Mouse (Mus musculus): Measurements from ENCODE around the gene Lzts2. TPM values are rescaled to one million over a fixed set of nuclear protein-coding genes. Genes with fewer than 3 reads are reported as not detected.

The Lzts2 gene
- polyA plus RNA-seq, 1 experiment from 2014 or later, result 71.0 TPM

Other genes with a start within 250 kb of the Lzts2 start
- gene Slf2, start 83.3 kb upstream of the Lzts2 start, polyA plus RNA-seq (2016; fragmentation: Nextera tagmentation; extraction: Ambion mirVana), result 41.1 and 41.2 TPM in 2 replicates
- gene Sema4g, start 25.3 kb upstream of the Lzts2 start, polyA plus RNA-seq (2016; fragmentation: Nextera tagmentation; extraction: Ambion mirVana), result 10.6 and 11.4 TPM in 2 replicates
- gene Twnk, start 8.8 kb upstream of the Lzts2 start, polyA plus RNA-seq (2016; fragmentation: Nextera tagmentation; extraction: Ambion mirVana), result 19.7 and 21.7 TPM in 2 replicates
- gene Mrpl43, start 8.0 kb upstream of the Lzts2 start, polyA plus RNA-seq (2016; fragmentation: Nextera tagmentation; extraction: Ambion mirVana), result 79.4 and 81.6 TPM in 2 replicates
- 0.72 and 0.81 TPM in 2 replicates for gene Pdzd7, start 31.3 kb downstream of the Lzts2 start, polyA plus RNA-seq (2016; fragmentation: Nextera tagmentation; extraction: Ambion mirVana)
- 38.2 and 41.6 TPM in 2 replicates for gene Sfxn3, start 33.1 kb downstream of the Lzts2 start, polyA plus RNA-seq (2016; fragmentation: Nextera tagmentation; extraction: Ambion mirVana)
- gene Kazald1, start 60.8 kb downstream of the Lzts2 start, polyA plus RNA-seq (2016; fragmentation: Nextera tagmentation; extraction: Ambion mirVana), result 9.4 and 14.1 TPM in 2 replicates
- 6.5 and 12.4 TPM in 2 replicates for gene Tlx1, start 136.3 kb downstream of the Lzts2 start, polyA plus RNA-seq (2016; fragmentation: Nextera tagmentation; extraction: Ambion mirVana)
- 10.8 and 18.8 TPM in 2 replicates for gene Lbx1, start 221.4 kb downstream of the Lzts2 start, polyA plus RNA-seq (2016; fragmentation: Nextera tagmentation; extraction: Ambion mirVana)

Measured in hindbrain, embryonic 12.5 days (tissue).